Mouse (Mus musculus): ENCODE data around the gene E130116L18Rik. TPM values are rescaled to one million over a fixed set of nuclear protein-coding genes. Genes with fewer than 3 reads are reported as not detected.
"Not testable (repeated sequence)": the region's sequence is repeated elsewhere in the genome, so short reads cannot be mapped to it uniquely, and the experiment has no call there.

Gene E130116L18Rik
- polyA plus RNA-seq, 2 experiments = not detected

DNA sequence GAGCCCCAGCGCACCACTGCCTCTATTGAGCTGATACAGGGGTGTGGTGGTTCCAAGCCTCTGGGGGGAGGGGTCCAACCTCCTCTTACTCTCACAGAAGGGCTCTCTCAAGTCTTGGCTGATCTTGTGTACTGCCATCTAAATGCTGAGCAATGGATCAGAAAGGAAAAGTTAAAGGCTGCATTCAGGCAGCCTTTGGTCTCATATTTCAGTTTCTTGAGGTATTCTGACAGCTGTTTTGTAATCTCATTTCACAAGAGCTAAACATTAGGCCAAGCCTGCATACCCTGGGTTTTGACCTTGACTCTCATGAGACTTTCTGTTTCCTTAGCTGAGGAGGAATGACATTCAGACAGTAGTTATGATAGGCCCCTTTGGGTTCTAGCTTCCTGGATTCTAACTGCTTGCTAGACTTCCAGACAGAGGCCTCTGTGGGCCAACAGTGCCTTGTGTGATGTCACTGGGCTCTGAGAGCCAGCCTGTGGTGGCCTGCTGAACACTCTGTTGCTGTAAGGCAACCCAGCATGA, 41.9 kb downstream of the E130116L18Rik start, which contains the start of gene Galntl5:
TSS of gene Galntl5 (plus strand) at position 457 of the 528 bp plus-strand sequence.
- WGBS = 83% methylated on average over 1 of the region's 1 CpGs
- Histone ChIP-seq H3K36me3 (ENCODE audit: control insufficient read depth, insufficient read depth, low read length) (no peaks in the 10 kb centered on the region), H3K4me1 (ENCODE audit: control insufficient read depth, insufficient read depth, low read length) (no peaks in the 10 kb centered on the region), H3K9me3 (ENCODE audit: control insufficient read depth, low read length) (no peaks in the 10 kb centered on the region), H3K4me3 (replicated peaks; ENCODE audit: low read length) (no peak within 1 kb of the TSS), H3K4me2 (replicated peaks; ENCODE audit: low read depth, low read length, severe bottlenecking) (no peak within 1 kb of the TSS), H3K27ac (replicated peaks; ENCODE audit: low read depth, low read length) (no peak within 1 kb of the TSS), H3K9ac (ENCODE audit: low read depth, low read length, severe bottlenecking) (no peak within 1 kb of the TSS), H3K27me3 (ENCODE audit: control insufficient read depth, insufficient read depth, low read length) (no peaks in the 10 kb centered on the region)
- TF ChIP-seq POLR2A (IDR thresholded peaks at IDR 0.05; ENCODE audit: borderline replicate concordance, extremely low read depth, insufficient read depth, insufficient read length) = no peak
- DNase-seq (ENCODE audit: low spot score) = peak; percentile 12
- no peak; the same call in 1 of the 2 replicates for ATAC-seq (ENCODE audit: low FRiP score, low read depth)

- no peaks in the 10 kb centered on the region for H3K27me3 ChIP-seq (ENCODE audit: control insufficient read depth, insufficient read depth, low read length)
- H3K4me3 ChIP-seq (replicated peaks; ENCODE audit: low read length) = no peak overlapping the region
- no peak overlapping the region for H3K27ac ChIP-seq (replicated peaks; ENCODE audit: low read depth, low read length)
- H3K4me2 ChIP-seq (replicated peaks; ENCODE audit: low read depth, low read length, severe bottlenecking) = no peak overlapping the region
- no peak overlapping the region for H3K9ac ChIP-seq (ENCODE audit: low read depth, low read length, severe bottlenecking)
- ATAC-seq (ENCODE audit: low FRiP score, low read depth) = no peak
- 85% methylated on average over 3 of the region's 3 CpGs for WGBS
- H3K4me1 ChIP-seq (ENCODE audit: control insufficient read depth, insufficient read depth, low read length) = no peaks in the 10 kb centered on the region
- no peak for TF ChIP-seq POLR2A (IDR thresholded peaks at IDR 0.05; ENCODE audit: borderline replicate concordance, extremely low read depth, insufficient read depth, insufficient read length)
- DNase-seq (ENCODE audit: low spot score) = no peak
- H3K9me3 ChIP-seq (ENCODE audit: control insufficient read depth, low read length) = no peaks in the 10 kb centered on the region
- no peaks in the 10 kb centered on the region for H3K36me3 ChIP-seq (ENCODE audit: control insufficient read depth, insufficient read depth, low read length)
Measured at GRCm38 (mm10) chr5:25179936-25180488, 42.9 kb downstream of the E130116L18Rik start.

DNA sequence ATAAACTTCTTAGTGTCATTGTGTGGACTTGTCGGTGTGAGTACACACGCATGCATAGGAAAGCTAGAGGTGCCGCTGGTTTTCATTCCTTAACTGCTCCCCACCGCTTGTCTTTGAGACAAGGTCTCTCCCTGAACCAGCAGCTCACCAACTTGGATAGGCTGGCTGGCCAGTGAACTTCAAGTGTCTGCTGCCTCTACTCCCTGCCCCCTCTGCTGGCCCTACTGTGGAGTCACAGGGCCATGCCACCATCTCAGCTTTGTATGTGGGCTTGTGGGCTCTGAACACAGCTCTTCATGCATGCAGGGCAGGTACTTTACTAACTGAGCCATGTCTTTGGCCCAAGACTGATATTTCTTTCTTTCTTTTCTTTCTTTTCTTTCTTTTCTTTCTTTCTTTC, 43.7 kb downstream of the E130116L18Rik start:
- WGBS = 93% methylated on average over 4 of the region's 4 CpGs
- no peaks in the 10 kb centered on the region for H3K27me3 ChIP-seq (ENCODE audit: control insufficient read depth, insufficient read depth, low read length)
- no peak for ATAC-seq (ENCODE audit: low FRiP score, low read depth)

GRCm38 (mm10) chr5:25178543-25178942, 44.4 kb downstream of the E130116L18Rik start:
- not testable (repeated sequence) for DNase-seq (ENCODE audit: low spot score); H3K9ac ChIP-seq (ENCODE audit: low read depth, low read length, severe bottlenecking); H3K36me3 ChIP-seq (ENCODE audit: control insufficient read depth, insufficient read depth, low read length); H3K4me2 ChIP-seq (replicated peaks; ENCODE audit: low read depth, low read length, severe bottlenecking); ATAC-seq (ENCODE audit: low FRiP score, low read depth); H3K4me3 ChIP-seq (replicated peaks; ENCODE audit: low read length); H3K27ac ChIP-seq (replicated peaks; ENCODE audit: low read depth, low read length); H3K27me3 ChIP-seq (ENCODE audit: control insufficient read depth, insufficient read depth, low read length); H3K4me1 ChIP-seq (ENCODE audit: control insufficient read depth, insufficient read depth, low read length); H3K9me3 ChIP-seq (ENCODE audit: control insufficient read depth, low read length)
- 78% methylated on average over 4 of the region's 4 CpGs for WGBS

More for the DNA sequence above, 43.7 kb downstream of the E130116L18Rik start:
- Histone ChIP-seq H3K36me3 (ENCODE audit: control insufficient read depth, insufficient read depth, low read length) (no peaks in the 10 kb centered on the region), H3K9me3 (ENCODE audit: control insufficient read depth, low read length) (no peaks in the 10 kb centered on the region), H3K9ac (ENCODE audit: low read depth, low read length, severe bottlenecking) (no peak overlapping the region), H3K4me1 (ENCODE audit: control insufficient read depth, insufficient read depth, low read length) (no peaks in the 10 kb centered on the region), H3K27ac (replicated peaks; ENCODE audit: low read depth, low read length) (no peak overlapping the region), H3K4me2 (replicated peaks; ENCODE audit: low read depth, low read length, severe bottlenecking) (no peak overlapping the region), H3K4me3 (replicated peaks; ENCODE audit: low read length) (no peak overlapping the region)
- TF ChIP-seq POLR2A (IDR thresholded peaks at IDR 0.05; ENCODE audit: borderline replicate concordance, extremely low read depth, insufficient read depth, insufficient read length) = no peak
- no peak for DNase-seq (ENCODE audit: low spot score)

DNA sequence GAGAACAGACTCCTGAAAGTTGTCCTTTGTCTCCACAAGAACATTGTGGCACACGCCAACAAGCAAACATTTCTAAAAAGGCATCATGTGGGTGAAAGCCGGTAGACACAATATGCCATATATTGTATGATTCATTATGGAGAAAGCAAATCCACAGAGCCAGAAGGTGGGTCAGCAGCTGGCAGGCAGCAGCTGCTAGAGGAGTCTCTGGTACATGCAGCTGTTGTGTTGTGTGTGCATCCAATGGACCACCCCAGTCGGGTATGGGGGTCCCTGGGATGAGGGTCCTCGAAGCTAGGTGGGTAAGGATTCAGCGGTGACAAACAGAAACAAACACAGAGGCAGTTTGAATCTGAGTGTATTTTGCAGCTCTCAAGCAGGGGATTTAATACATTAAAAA, 45.0 kb downstream of the E130116L18Rik start:
- not testable (repeated sequence) for H3K36me3 ChIP-seq (ENCODE audit: control insufficient read depth, insufficient read depth, low read length); ATAC-seq (ENCODE audit: low FRiP score, low read depth); H3K4me3 ChIP-seq (replicated peaks; ENCODE audit: low read length); H3K9ac ChIP-seq (ENCODE audit: low read depth, low read length, severe bottlenecking); H3K27ac ChIP-seq (replicated peaks; ENCODE audit: low read depth, low read length); H3K4me1 ChIP-seq (ENCODE audit: control insufficient read depth, insufficient read depth, low read length); DNase-seq (ENCODE audit: low spot score); H3K27me3 ChIP-seq (ENCODE audit: control insufficient read depth, insufficient read depth, low read length); H3K9me3 ChIP-seq (ENCODE audit: control insufficient read depth, low read length); H3K4me2 ChIP-seq (replicated peaks; ENCODE audit: low read depth, low read length, severe bottlenecking)
- 88% methylated on average over 5 of the region's 5 CpGs for WGBS

Other genes with a start within 250 kb of the E130116L18Rik start
- 32.6 and 33.1 TPM in 2 replicates for gene Prkag2, start 122.5 kb downstream of the E130116L18Rik start, polyA plus RNA-seq (2012; rRNA removed)
- 21.3 and 22.3 TPM in 2 replicates for gene Prkag2, start 122.5 kb downstream of the E130116L18Rik start, polyA plus RNA-seq (2014; fragmentation: Nextera tagmentation; extraction: Ambion mirVana)
- not detected in 2 replicates for gene Galntl5, start 41.7 kb downstream of the E130116L18Rik start, polyA plus RNA-seq (2012; rRNA removed)
- gene Galntl5, start 41.7 kb downstream of the E130116L18Rik start, polyA plus RNA-seq (2014; fragmentation: Nextera tagmentation; extraction: Ambion mirVana) = not detected in 2 replicates
- gene Galnt11, start 1.2 kb downstream of the E130116L18Rik start, polyA plus RNA-seq (2012; rRNA removed) = 39.2 and 40.1 TPM in 2 replicates
- 46.6 and 46.9 TPM in 2 replicates for gene Galnt11, start 1.2 kb downstream of the E130116L18Rik start, polyA plus RNA-seq (2014; fragmentation: Nextera tagmentation; extraction: Ambion mirVana)